Mouse (Mus musculus) kidney, postnatal 25 days (tissue): ENCODE results near the gene Rheb.
"Not testable (repeated sequence)": the region's sequence is repeated elsewhere in the genome, so short reads cannot be mapped to it uniquely, and the experiment has no call there.

Experiments used
- DNase-seq, 2 experiments: peaks; one replicate each; pipeline ENCODE4 v3.0.0; 2021; ENCODE audit warnings: mixed read lengths in 2 of 2

Gene Rheb

DNA sequence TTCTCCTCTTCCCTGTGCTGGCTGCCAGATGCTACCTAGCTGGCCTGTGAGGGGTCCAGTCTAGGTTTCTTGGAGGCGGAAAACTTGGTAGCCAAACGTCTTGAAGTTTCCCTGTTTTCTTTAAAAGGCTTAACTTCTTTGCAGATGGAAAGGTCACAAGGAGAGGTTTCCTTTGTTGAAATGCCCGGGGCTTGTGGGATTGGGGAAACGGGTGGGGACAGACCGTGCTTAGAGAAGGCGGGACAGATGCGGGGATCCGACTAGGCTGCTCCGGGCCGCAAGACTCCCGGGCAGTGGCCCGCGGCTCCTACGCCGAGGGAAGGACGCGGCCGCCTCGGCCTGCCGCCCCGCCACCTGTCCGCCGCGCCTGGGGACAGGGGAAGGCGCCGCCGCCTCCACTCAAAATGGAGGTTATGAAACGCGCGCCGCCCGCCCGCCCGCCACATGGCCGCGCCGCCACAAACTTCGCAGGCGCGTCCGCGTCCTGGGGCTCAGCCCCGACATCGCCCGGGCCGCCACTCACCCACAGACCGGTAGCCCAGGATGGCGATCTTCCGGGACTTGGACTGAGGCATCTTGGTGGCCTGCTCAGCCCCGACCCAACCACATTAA, 656 bp downstream of the Rheb start:
- no peak for DNase-seq

DNA sequence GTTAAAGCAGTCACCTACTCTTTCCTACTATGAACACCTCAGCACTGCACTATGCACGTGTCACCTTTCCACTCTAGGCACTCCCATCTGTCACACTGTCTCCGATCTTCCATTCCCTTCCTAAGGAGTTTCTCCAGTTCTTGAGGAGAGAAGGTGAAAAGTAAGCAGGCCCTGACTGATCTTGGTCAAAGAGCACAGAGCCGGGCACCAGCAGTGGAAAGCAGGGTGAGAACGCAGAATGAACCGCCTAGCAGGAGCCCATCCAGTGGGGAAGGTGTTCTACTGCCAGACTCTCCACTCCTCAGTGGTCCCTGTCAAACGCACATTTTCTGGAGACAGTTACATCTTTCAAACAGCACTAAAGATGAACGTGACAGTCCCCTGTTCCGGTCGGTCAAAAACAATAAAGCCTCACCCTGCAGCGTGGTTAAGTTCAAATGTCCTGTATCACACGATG, 1.4 kb downstream of the Rheb start:
- DNase-seq, result peak; percentile 23 to 62

DNA sequence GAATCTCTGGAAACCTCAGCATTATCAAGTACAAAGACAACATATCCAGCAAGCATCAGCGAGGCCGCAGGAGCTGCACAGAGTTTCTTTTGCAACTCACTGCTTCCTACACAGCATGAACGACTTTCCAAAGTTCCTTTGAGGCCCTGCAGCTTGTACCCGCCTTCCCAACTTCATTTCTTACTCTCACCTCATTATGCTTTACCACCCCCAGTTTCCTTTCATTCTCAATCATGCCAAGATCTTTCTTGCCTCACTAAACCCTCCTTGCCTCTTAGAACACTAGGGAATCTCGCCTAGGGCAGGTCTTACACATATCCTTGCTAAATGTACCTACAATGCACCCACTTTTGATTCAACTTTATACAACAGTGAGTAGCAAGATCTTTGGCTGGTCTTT, 7.9 kb downstream of the Rheb start:
- DNase-seq, result no peak

DNA sequence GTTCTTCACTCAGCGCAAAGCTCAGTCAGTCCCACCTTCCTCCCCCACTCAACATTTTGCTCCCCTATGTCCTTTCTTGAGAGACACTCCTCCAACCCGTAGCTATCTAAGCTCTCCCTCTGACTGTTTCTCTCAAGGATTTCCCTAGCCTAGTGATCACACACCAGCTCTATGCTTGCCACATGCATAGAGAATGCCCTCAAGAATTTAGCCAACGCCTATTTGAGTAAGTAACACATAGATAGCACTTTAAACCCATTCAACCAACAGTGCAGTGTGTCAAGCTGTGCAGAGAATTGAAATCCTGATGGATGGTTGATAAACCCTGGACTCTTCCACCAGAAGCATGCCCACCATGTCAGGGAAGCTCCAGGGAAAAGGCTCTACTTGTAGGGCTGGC, 10.5 kb downstream of the Rheb start:
- no peak for DNase-seq

DNA sequence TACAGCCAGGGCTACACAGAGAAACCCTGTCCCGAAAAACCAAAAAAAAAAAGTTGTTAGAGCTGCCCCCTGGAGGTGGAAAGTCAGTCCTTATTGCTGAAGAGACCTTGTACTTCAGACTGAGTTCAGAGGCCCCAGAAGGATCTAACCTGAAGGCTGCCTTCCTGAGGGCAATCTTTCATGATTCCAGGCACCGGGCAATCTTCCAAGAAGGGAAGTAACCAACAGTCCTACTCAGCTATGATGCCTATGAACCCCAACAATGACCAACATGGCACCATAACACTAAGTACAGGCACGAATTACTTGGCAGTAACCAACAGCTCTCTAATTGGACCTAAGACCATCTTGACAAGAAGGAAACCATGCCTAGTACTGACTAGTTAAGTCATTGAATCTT, 14.0 kb downstream of the Rheb start:
- DNase-seq, result peak; percentile 41 to 48

DNA sequence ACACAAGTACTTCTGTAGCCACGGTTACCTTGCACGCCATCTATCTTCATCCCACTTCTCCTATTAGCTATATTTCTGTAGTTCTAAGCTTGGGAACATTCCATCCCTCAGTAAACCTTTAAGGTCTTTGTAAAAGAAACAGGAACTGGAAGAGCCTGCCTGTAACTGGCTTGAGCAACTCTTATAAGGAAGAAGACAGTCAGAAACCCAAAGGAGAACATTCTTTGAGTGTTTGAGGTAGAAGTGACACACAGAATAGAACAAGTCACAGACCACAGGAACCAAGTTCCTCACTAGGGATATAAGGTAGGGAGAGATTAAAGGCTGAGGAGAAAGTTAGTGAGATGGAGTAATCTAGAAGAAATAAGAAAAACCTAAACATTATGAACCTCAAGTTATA, 15.3 kb downstream of the Rheb start:
- DNase-seq, result no peak

DNA sequence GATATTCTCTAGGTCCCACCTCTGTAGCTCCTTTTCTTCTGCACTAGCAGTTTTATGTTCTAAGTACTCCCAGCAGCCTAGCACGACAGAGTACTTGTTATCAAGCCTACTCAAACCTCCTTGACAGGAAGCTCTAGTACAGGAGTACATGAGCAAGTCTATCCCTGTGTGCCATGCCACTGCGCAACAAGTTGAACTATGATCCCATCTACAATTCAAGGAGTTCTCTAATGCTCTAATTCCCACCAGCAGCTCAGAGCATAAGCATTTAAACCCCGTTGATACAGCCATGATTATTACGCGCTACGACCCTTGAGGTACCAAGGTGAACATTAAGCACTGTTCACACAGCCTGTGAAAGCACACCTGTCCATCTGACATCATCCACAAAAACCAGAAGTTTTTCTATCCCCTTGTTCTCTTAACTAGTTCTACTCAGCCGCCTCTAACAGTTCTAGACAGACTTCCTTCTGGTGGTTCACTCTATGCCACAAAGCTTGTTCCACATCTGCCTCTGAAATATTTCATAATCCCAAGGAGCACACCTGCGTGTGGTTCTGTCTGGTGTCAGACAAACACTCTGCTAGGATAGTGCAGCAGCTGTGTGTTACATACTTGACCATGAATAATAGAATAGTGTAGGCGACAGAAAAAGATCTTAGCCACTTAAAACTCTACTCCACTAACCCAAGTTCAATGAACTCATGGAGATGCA, 16.2 kb downstream of the Rheb start:
- no peak for DNase-seq

DNA sequence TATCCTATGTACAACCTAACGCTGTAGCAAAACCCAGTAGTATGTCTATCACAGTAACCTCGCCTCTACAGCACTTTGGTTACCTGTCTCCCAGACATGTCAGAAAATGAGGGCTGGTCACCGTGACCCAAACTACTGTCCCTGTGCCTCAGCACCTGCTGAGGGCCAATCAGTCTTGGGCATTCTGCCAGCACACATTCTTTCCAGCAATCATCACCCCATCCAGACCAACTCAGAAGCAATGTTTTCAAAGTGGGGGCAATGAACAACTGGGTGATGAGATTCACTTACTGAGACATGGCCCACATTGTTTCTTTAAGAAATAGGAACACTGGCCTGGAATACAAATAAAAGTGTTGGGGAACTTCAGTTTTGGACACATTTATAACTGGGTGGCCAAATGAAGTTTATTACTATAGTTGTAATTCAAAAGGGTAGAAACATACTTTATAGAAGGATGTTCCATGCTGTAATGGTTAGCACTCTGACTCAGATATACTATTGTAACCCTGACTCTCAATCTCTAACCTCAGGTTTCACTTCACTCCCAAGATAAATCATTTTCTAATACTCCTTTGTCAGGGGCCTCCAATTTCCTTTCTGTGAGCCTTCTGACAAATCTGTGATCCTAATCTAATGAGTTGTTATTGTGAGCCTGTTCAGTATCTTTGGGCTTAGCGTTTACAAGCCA, 16.9 kb downstream of the Rheb start:
- peak; percentile 61 to 67 for DNase-seq

DNA sequence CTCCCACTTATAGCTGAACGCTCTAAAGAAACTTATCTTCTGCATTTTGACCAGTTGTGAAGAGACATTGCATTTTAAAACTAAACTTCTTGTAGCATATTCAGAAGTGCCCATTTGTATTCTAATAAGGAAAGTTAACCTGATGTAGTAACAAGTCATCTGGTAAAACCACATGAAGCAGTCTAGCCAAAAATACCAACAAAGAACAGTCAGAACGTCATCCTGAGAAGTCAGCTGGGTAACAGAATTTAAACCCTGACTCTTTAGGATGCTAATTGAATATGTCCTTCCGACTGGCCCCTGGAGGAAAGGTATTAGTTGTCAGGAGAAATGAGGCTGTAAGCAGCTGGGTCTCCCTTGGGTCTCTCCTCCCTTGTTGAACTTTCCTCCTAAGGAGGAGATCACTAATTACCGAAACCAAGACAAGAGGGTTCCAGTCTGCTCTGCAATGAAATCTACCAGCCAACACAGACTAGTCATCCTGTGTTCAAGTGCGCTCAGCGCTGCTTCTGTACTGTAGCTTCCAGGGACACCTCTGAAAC, 18.5 kb downstream of the Rheb start:
- DNase-seq, result no peak

DNA sequence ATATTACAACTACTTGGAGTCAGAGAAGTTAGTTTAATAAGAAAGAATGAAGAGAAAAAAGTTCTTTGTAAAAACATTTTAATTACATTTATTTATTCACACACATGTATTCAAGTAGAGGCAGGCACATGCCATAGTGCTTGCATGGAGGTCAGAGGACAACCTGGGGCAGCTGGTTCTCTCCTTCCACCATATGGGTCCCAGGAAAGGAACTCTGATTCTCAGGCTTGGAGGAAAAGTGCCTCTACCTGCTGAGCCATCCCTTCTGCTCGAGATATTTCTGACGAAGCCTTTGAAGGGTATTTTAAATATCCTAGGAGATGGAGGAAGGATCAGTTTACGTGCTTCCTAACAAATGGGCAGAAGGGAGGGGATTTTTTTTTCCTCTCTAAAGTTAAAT, 19.6 kb downstream of the Rheb start:
- DNase-seq, result no peak

DNA sequence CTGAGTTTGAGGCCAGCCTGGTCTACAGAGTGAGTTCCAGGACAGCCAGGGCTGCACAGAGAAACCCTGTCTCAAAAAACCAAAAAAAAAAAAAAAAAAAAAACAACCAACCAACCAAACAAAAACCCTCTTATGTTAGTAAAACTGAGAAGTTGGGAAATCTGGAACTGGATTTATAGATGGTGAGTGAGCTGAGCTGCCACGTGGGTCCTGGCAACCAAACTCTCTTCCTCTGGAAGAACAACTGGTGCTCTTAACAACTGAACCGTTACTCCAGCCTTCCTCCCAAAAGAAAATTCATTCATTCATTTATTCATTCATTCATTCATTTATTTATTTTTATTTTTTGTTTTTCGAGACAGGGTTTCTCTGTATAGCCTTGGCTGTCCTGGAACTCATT, 20.2 kb downstream of the Rheb start:
- DNase-seq, result not testable (repeated sequence)

DNA sequence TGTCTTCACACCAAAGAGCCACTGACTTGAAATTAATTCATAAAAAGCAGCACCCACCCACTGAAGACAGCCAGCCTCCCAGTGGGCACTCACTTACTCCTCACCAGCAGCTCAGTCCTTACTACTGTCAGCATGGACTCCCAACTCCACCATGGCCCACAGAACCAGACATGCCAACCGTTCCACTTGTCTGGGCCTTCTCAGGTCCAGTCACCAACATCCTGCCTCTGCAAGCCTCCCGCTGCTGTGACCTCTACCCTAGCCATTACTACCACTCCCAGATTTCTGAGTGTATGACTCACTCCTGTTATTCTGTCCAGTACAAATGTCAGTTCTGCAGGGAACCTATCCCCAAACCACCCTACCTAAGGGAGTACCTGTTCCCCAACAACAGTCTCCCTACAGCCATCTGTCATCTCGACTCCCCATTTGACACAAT, 21.0 kb downstream of the Rheb start:
- no peak for DNase-seq

DNA sequence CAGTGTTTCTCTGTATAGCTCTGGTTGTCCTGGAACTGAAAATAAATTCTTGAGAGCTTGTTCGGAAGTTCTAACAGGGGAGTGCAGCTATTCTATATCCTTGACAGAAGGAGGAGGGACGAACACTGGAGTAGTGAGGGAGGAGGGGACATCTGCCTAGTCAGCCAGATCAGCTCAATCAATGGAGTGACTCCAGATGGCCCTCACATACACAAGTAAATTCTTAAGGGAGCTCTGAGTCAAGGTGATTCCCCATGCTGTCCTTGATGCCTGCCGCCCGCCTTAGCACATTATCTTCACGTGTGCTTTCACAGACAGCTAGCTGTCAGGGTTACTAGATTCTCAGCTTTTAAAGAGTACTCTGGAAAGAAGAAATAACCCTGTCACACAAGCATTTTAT, 21.8 kb downstream of the Rheb start:
- no peak for DNase-seq

DNA sequence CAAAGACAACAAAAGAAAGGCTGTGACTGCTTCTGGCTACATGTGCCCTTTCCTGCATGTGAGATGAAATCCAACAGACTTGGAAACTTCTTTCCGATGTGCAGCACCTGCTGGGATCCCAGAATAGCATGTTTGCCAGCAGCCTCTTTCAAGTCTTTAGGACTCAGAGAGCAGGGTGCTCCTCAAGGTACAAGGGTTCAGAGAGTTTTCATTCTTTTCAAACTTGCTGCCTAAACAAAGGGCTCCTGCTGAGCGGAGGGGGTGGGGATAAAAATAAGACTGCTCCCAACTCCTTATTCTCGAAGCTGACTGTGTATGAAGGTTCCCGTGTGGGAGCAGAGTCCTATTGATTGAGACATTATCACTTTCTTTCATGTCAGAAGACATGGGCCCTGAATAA, 25.2 kb downstream of the Rheb start:
- no peak for DNase-seq

DNA sequence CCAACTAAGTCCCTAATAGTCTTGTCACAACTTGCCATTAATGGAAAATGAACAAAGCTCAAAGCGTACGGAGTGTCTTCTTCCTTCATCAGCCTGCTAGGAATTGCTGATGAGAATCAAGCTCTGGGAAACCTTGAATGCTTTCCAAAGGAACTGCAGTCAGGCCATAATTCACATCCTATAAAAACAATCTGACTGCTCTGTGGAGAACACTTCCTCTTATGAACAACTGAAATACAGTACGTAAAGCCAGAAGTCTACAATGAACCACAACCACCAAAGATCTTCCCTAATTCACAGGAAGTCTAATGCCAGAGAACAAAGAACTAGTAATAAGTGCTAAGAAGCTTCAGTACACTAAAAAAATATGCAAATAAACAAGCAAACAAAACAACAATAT, 28.5 kb downstream of the Rheb start:
- no peak for DNase-seq

DNA sequence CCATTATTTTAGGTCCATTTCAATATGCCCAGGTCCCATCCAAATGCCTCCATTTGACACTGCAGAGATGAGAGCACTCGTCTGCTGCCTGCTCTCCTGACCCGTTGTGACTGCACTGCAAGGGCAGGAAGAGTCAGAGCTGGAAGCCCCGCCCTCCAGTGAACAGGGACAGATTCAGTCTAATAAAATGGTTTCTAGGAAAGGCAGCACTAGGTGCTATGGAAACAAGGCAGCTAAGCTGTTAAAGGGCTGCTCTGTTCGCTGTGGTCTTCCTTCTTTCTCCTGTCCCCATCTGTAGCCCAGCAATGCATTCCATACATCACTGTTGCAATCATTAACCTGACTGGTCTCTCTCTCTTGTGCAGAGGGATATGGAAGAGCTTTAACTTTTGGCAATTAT, 29.4 kb downstream of the Rheb start:
- peak; percentile 38 to 53 for DNase-seq

DNA sequence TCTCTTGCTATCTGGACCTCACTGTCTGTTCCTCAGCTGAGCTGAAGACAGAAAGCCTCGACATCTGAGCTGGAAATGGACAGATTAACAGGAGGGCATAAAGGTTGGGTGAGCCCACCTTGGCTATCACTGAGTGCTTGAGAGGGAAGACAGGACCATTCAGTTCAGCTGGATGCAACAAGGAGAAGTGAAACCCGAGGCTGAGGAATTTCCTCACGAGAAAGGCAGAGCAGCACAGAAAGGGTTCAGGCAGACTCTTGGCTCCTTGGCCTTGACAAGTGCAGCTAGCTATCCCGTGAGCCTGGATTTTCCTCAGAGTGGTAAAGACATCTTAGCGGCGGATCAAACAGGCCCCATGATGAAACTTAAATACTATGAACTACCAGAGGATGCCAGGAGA, 37.2 kb downstream of the Rheb start:
- no peak for DNase-seq

DNA sequence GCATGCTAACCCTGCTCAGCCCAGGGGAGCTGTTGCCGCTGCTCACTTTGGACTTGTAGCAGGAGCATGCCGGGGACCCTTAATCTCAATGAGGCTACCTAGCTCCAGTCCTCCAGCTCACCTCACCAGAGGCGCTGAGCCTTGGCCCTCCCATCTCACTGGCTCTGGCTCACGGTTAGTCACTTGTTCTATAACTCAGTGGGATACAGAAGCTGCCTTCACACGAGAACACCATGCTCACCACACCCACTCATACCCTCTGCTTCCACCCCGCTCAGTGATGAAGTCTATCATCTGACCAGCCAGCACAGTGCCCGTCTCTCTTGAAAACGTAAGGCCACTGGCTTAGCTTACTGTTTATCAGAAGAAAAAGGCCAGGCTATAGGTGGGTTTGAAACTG, 37.8 kb downstream of the Rheb start:
- no peak for DNase-seq

DNA sequence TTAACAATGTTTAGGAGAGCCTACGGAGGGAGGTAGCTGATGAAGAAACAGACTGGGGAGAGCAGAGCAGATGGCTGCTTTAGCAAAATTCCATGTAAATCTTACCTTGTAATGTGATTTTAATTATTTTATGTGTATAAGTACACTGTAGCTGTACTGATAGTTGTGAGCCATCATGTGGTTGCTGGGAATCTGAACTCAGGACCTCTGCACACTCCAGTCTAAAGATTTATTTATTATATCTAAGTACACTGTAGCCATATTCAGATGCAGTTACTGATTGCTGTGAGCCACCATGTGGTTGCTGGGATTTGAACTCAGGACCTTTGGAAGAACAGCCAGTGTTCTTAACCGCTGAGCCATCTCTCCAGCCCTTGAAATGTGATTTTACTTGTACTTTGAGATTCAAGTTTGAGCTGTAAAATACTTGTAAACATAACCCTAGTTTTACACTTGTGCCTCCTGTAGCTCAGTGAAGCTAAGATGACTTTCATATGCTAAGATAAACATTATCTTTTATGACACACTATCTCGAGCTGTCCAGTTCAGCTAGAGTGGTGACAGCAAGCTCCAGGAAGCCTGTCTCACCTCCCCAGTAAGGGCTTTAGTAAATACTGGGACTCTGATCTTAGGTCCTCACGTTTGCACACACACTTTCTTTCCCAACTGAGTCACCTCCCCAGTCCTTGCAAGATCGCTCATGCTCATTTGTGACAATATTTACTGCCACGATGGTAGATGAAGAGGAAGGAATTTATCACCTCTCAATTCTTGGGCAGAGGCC, 40.4 kb downstream of the Rheb start:
- DNase-seq, result no peak

DNA sequence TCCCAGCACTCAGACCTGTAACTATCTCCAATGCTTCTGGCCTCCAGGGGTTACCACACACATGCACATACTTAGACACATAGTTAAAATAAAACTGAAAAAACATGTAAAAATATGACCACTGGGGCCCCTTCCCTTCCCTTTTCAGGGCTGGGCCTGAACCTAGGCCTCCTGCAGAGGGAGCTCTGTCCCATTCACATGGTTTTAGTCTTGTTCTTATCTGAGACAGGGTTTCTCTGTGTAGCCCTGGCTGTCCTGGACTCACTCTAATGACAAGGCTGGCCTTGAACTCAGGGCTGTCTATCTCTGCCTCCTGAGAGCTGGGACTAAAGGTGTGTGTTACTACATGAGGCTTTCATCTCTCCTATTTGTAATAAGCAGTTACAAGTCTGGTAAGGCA, 42.0 kb downstream of the Rheb start:
- DNase-seq, result peak in 1 of 2 experiments; percentile 28

DNA sequence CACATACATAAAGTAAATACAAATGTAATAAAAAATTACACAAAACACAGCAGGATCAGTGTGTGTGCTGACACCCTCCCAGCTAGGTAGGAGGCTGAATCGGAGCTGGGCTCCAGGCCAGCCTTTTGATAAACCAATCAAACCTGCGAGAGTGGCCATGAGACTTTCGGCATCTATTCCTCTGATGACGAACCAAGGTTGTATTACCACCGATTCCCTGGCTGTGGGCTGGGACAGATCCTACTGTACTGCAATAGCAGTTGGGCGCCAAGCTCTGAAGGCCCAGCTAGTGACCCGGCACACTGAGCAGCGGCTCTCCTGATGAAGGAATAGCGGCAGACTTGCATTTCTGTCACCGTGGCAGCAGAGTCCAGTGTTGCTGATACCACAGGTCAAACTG, 43.8 kb downstream of the Rheb start:
- no peak for DNase-seq

DNA sequence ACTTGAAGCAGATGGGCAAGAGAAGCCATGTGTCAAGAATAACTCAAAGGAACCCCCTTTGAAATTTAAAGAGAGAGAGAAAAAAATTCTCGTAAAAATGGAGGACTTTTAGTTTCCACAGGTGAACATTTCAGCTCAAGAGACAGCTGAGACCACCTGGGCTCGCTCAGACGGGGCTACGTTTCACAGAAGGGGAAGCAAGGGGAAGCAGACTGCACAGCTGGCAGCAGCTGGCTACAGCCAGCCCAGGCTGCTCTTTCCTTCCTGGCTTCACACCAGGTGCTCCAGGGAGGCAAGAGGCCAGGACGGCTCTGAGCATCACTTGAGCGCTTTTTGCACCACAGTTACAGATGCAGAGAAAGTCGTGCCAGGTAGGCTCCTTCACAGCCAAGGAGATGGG, 44.6 kb downstream of the Rheb start:
- no peak for DNase-seq

DNA sequence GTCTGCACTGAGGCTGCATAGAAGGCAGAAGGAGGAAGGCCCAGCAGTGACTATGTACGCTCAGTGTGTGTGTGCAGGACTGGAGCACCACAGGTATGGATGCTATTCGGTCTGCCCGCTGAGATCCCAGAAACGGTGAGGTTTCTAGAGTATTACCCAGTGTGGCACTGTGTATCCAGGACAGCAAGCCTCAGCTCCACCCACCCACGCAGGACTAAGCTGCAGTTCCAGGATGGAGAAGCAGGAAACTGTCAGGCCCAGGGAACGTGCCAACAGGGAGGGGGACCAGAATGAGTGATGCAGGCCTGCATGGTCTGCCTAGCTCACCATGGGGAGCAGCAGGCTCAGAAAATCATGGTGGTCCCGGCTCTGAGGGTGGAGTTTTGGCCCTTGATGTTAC, 49.5 kb downstream of the Rheb start:
- no peak for DNase-seq
